Mouse (Mus musculus): ENCODE results near the gene Cyp4f40.
"Not testable (repeated sequence)": the region's sequence is repeated elsewhere in the genome, so short reads cannot be mapped to it uniquely, and the experiment has no call there.

DNA sequence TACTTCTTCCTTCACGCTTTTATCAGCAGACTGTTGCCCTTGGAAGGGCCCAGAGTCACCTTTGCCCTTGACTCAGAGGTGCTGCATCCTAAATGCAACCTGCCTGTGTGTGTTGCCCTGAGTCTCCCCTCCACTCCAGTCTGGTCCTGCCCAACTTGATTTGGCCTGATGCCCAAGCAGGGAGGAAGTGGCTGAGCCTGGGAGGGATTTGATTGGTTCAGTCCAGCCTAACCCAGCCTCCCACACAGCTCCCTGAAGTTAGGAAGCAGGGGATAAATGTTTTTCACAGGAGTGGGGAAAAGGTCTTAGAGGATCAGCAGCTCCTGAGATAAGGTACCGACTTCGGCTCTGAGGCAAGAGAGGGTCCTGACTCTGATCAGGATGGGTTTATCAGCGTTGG, 37.7 kb upstream of the Cyp4f40 start, which contains the start of gene Cyp4f37:
- not testable (repeated sequence) for TF ChIP-seq EP300 (IDR thresholded peaks at IDR 0.05; ENCODE audit: insufficient read depth, low read depth, low read length); CTCF (IDR thresholded peaks at IDR 0.05); POLR2A (IDR thresholded peaks at IDR 0.05; ENCODE audit: insufficient read depth, low read depth, low read length)

Data from heart, adult 2 months (tissue).